Mouse (Mus musculus): ENCODE measurements at regions not wholly inside any gene's neighbourhood (a gene's known extent, or its start where the extent isn't known, plus 50 kb on each side); places are given as distances from the start of the nearest gene placed in this dataset.

- no peak for TF ChIP-seq EP300 (IDR thresholded peaks at IDR 0.05; ENCODE audit: low read depth)
- no peak for TF ChIP-seq CTCF (IDR thresholded peaks at IDR 0.05; ENCODE audit: low read depth)
Measured at GRCm38 (mm10) chr13:25848156-25848555, 577.9 kb upstream of the Nrsn1 start.
